Mouse (Mus musculus) left cerebral cortex, postnatal 10 days (tissue): ENCODE measurements at regions not wholly inside any gene's neighbourhood (a gene's known extent, or its start where the extent isn't known, plus 50 kb on each side); places are given as distances from the start of the nearest gene placed in this dataset.
A peak's percentile ranks its signal among the peaks of the same experiment; 100 is the strongest.

Experiments used
- DNase-seq, 2 experiments: peaks; one replicate each; pipeline ENCODE4 v3.0.0; 2021 to 2022; ENCODE audit warnings: low spot score in 2 of 2, mixed read lengths in 1 of 2; ENCODE audit errors: extremely low spot score in 1 of 2
- intact Hi-C: fragments of 180-260 bp; cut with DNase I; formaldehyde crosslinking; loops from one replicate; pipeline ENCODE4 v1.15.1; 2025

- peak in 1 of 2 experiments; percentile 54 for DNase-seq
- intact Hi-C loops, result loop anchor here (10.0 kb wide), 3 partner anchors 263 to 713 kb away; no protein-coding TSS in a partner anchor
These were observed 372.0 kb upstream of the Nr5a2 start for GRCm38 (mm10) chr1:137332108-137332769.

DNA sequence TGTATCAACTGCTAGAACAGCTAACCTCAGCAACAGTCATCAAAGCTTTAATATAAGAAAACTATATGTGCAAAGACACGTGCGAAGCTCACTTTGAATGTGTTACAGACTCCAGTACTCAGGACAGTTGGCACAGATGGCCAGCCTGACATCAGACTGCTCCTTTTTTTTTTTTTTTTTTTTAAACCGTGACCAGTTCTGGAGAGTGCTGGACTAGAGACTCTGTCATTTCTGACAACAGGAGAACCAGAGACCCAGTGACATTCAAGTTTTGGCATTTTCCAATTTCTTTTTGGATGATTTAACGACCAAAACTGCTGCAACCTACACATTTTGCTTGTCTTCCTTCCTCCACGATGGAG is 371.5 kb upstream of the Nr5a2 start:
- peak in 1 of 2 experiments; percentile 36 for DNase-seq
- intact Hi-C loops, result loop anchor here (10.0 kb wide), 3 partner anchors 263 to 713 kb away; no protein-coding TSS in a partner anchor

- DNase-seq, result peak; percentile 26 to 63
These were observed 370.4 kb upstream of the Nr5a2 start for GRCm38 (mm10) chr1:137330634-137331033.

GRCm38 (mm10) chr1:137323884-137324594 is 363.8 kb upstream of the Nr5a2 start:
- DNase-seq, result peak in 1 of 2 experiments; percentile 27
- intact Hi-C loops, result no loop called here

More at GRCm38 (mm10) chr1:137330634-137331033, 370.4 kb upstream of the Nr5a2 start:
- intact Hi-C loops, result loop anchor here (10.0 kb wide), 3 partner anchors 264 to 714 kb away; no protein-coding TSS in a partner anchor

DNA sequence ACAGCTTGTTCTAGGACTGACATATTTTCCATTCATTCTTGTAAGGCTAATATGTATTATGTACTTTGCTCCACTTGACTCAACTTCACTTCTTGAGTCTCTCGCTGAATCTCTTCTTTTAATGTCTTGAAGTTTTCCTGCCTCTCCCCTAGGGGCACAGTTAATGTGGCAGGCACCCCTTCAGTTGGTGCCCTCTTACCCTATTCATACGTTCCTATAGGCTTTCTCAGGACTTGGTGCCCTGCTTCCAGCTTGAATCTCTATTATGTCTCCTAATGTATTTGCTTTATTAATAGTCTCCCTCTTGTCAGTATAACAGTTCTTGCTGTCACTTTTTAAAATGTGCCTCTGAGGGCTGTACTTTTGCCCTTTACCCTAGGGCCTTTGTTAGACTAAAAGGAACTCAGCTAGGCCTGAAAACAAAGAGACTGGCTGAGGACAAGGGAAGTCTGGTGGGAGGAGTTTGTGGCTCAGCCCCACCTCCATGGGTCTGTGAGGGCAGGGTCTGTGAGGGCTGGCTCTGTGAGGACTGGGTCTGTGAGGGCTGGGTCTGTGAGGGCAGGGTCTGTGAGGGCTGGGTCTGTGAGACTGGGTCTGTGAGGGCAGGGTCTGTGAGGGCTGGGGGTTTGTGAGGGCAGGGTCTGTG is 362.9 kb upstream of the Nr5a2 start:
- DNase-seq, result no peak
- intact Hi-C loops, result no loop called here

- intact Hi-C loops, result no loop called here
- DNase-seq, result no peak
These were observed 342.6 kb upstream of the Nr5a2 start for GRCm38 (mm10) chr1:137302757-137303422.

DNA sequence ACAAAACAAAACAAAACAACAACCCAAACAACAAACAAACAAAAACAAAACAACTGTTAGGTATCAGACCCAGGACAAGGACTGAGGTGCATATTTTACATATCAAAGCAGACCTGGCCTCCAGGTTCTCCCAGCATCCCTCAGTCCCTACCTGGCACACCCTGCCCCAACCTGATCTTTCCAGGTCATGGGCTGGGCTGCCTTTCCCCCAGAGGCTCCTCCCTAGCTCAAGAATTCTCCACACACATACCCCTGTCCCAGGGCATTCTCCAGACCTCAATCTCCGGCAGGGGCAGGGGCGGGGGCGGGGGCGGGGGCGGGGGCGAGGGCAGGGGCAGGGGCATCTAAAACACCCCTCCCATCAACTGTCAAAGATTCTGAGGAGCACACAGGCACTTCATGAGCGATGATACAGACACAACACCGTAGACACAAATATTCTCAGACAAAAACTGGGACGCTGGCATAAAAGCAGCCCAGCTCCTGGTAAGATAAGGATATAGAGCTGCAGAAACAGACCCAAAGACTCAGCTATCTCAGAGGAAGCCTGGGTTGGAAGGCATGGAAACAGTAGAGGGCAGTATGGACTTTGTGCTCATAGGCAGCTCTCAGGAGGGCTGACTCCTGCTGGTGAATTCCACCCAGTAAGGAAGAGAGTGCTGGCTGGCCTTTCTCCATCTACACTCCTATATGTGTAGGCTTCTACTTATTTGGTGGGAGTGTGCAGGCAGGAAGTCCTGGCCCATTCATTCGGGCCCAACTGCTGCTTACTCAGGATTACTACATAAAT is 337.7 kb upstream of the Nr5a2 start:
- no peak for DNase-seq
- intact Hi-C loops, result no loop called here

- intact Hi-C loops, result no loop called here
- DNase-seq, result no peak
These were observed 329.2 kb upstream of the Nr5a2 start for GRCm38 (mm10) chr1:137289456-137289855.

- intact Hi-C loops, result no loop called here
- DNase-seq, result no peak
These were observed 323.0 kb upstream of the Nr5a2 start for GRCm38 (mm10) chr1:137283291-137283690.

- no peak for DNase-seq
These were observed 322.2 kb upstream of the Nr5a2 start for GRCm38 (mm10) chr1:137282457-137282856.

DNA sequence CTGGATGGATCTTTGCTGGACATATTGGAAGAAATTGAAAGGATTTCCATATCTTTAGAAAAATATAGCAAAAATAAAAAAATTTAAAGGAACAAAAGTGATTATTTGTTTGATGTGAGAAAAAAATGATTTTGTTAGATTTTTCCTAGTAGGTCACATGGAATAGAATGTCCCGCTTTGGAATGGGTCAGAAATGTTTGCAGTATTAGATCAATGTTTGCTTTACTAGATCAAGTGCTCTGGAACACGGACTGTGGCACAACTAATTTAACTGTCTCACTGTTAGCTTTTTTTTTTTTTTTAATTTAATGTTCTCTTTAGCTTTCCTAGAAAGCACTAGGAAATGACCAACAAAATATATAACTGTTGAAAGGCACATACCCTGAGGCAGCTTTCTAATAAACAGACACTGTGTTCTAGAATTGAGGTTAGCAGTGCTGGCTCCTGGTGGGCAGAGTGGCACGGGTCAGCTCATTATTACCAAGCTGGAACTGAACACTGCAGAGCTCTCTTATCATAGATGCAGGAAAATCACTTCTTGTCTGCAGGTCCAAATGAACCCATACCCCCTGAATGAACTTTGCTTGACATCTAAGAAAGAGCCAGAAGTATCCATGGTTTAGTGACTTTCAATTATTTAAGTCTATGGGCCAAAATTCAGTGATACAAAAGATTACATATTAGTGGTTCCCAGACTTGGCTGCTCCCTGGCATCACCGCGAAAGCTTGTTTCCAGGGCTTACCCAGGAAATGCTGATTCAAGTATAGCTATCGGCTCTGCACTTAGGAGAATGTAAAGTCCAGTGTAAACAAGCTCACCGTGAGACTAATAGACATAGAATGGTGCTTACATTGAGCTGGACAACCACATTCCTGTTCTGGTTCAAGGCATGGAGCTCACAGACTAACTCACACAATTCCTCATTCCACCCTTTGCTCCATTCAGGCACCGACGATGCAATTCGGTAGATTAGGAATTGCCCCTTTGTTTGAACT is 320.4 kb upstream of the Nr5a2 start:
- no peak for DNase-seq
- intact Hi-C loops, result no loop called here

More at GRCm38 (mm10) chr1:137282457-137282856, 322.2 kb upstream of the Nr5a2 start:
- intact Hi-C loops, result no loop called here

DNA sequence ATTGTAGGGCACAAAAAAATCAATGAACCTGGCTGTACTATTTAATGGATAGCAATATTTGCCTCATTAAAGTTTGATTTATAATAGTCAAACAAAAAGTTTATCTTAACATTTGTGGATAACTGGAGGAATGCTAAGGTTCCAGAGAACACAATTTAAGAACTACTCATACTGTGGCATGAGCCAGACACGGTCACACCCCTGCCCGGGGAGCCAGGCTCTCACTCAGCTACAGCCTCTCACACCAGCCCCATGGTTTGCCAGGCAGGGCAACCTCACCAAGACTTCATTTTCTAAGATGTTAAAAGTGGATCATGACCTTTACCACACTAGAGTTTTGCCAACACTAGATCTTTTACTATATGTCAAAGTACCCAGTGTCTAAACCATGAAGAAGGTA is 319.7 kb upstream of the Nr5a2 start:
- intact Hi-C loops, result no loop called here
- no peak for DNase-seq

DNA sequence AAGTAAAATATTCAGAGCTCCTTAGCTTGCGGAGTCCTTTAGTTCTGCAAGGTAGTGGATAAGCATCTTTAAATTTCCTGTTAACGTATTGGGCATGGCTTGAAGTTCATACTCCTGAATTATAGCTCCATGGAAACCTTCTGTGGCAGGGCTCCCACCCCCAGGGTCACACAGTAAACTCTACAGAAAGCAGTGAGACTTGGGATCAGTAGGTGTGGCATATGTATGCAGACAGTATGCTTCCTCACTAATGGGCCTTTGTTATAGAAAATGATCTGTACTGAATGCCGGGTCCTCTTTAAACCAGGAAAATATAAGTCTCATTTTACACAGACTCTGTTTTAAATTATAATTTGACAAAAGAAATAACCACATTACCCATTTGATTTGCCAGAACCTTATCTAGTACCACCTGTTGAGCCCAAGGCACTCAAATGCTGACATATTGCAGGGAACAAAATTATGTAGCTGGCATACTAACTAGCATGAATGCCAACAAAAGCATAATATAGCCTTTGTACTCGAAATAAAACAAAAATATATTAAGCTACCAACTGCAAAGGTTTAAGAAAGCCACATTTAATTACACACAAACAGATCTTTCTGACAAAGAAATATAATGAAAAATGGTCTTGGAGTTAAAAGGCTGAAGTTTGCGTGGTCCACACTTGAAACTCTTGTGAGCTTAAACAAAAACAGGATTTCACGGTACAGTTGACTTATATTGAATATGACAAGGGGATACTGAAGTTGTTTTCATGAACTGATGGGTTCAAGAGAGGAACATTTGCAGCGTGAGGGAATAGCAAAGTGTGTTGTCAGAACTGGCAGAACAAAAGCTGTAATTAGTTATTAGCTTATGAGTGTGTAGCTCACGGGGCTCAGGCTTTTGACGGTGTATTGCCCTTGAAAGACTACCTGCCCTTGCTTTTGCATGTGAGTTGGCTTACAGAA is 310.7 kb upstream of the Nr5a2 start:
- intact Hi-C loops, result no loop called here

DNA sequence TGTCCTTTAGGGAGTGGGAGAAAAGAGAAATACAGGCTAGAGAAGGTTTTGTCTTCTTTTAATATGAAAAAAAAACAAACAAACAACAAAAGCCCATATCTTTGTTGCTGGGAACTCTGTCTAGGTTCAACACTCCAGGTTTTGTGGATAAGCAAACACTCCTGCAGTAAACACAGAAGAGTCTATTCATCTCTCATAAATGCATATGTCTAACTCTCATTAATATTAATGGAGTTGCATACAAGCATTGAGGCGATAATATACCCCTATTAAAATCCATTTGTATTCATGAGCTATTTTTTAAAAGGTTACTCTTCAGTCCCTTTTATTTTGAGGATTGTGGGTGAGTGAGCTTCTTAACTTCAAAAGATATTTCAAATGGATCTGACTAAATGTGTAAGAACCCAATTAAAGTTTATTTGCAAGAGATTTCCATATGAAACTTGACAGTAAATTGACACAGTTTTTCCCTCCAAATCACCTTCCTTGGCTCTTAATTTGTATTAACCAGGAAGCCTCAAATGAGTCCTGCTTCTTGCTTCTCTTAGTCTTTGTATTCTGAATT is 302.6 kb upstream of the Nr5a2 start:
- intact Hi-C loops, result no loop called here
- DNase-seq, result no peak

More for the DNA sequence above, 310.7 kb upstream of the Nr5a2 start:
- no peak for DNase-seq

GRCm38 (mm10) chr1:137262121-137262525 is 301.9 kb upstream of the Nr5a2 start:
- intact Hi-C loops, result no loop called here
- DNase-seq, result no peak

DNA sequence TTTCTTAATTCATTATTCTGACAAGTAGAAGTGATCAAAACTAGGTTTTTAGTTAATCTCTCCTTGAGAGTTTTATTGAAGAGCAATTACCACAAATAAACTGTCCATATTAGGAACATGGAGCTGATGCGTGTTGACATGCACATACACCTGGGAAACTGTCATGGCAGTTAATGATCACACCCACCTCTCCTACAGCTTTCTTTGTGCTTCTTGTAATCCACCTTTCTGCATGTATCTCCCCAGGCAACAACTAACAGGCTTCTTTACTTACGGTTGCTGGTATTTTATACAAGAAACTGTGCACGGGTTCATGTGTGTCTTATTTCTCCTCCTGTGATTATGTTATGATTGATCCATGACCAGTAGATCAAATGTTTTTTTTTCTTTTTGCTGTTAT is 296.0 kb upstream of the Nr5a2 start:
- intact Hi-C loops, result no loop called here

More for the DNA sequence above, 296.0 kb upstream of the Nr5a2 start:
- DNase-seq, result no peak
